Mouse (Mus musculus): ENCODE results near the gene Rassf2. TPM values are rescaled to one million over a fixed set of nuclear protein-coding genes. Genes with fewer than 3 reads are reported as not detected.
A peak's percentile ranks its signal among the peaks of the same experiment; 100 is the strongest.

Gene Rassf2
- polyA plus RNA-seq, 1 experiment from 2014 or later: 5.5 TPM

GRCm38 (mm10) chr2:131993563-131994088, 36.4 kb downstream of the Rassf2 start:
- no peak overlapping the region; the same call in 1 of the 2 replicates for H3K27ac ChIP-seq
- H3K9me3 ChIP-seq (replicated peaks): no peaks in the 10 kb centered on the region
- 25% methylated on average over 14 of the region's 14 CpGs for WGBS
- peaks cover 12% of the 10 kb centered on the region; the same call in 1 of the 2 replicates for H3K27me3 ChIP-seq (ENCODE audit: low read depth, poor library complexity, severe bottlenecking)
- H3K4me1 ChIP-seq: peaks cover 13% of the 10 kb centered on the region
- H3K4me3 ChIP-seq: no peak overlapping the region
- H3K36me3 ChIP-seq: no peaks in the 10 kb centered on the region
- DNase-seq (ENCODE audit: low spot score): no peak

DNA sequence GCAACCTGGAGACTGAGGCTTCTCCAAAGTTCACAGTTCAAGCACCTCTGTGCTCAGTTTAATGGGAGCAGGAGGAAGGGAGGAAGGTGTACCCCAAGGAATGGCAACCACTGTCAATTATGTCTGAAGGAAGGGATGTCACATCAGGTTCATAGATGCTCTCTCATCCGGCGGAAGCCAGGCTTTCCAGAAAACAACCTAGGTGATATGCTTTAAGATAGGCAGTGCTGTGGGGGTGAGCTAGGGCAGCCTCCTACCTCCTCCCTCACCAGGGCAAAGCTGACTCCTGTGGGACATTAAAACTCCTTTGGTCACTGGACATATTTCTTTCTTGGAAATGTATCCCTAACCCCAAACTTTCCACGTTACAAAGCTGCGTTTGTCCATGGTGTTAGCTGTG, 36.9 kb downstream of the Rassf2 start:
- no peaks in the 10 kb centered on the region for H3K36me3 ChIP-seq
- no peaks in the 10 kb centered on the region for H3K9me3 ChIP-seq (replicated peaks)
- H3K4me1 ChIP-seq: peaks cover 13% of the 10 kb centered on the region
- WGBS: 62% methylated on average over 4 of the region's 4 CpGs
- H3K27ac ChIP-seq: no peak overlapping the region
- H3K27me3 ChIP-seq (ENCODE audit: low read depth, poor library complexity, severe bottlenecking): peaks cover 12% of the 10 kb centered on the region; the same call in 1 of the 2 replicates
- H3K4me3 ChIP-seq: no peak overlapping the region
- no peak for DNase-seq (ENCODE audit: low spot score)

DNA sequence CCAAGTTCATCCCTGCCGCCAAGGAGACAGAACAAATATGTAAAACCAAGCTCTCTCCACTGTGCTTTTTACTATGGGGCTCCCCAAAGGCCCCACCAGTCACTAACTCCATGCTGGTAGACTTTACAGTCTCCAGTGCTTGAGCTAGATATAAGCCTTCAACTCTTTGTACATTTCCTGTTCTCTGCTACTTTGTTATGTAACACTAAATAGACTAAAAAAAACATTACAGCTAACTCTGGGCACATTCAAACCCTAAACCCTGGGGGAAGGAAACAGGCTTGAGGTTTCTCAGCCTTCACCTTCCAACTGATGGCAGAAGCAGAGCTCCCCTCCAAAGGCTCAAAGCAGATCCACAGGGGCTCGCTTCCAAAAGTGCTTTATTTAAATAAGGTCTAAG, 37.6 kb downstream of the Rassf2 start:
- Histone ChIP-seq H3K36me3 (no peaks in the 10 kb centered on the region), H3K27me3 (ENCODE audit: low read depth, poor library complexity, severe bottlenecking) (peaks cover 12% of the 10 kb centered on the region; the same call in 1 of the 2 replicates), H3K9me3 (replicated peaks) (no peaks in the 10 kb centered on the region), H3K27ac (no peak overlapping the region), H3K4me3 (no peak overlapping the region), H3K4me1 (peaks cover 13% of the 10 kb centered on the region)
- WGBS: 94% methylated on average over 2 of the region's 2 CpGs
- no peak for DNase-seq (ENCODE audit: low spot score)

GRCm38 (mm10) chr2:131988550-131988949, 41.5 kb downstream of the Rassf2 start:
- Histone ChIP-seq H3K27ac (no peak overlapping the region), H3K9me3 (replicated peaks) (no peaks in the 10 kb centered on the region), H3K36me3 (no peaks in the 10 kb centered on the region), H3K27me3 (ENCODE audit: low read depth, poor library complexity, severe bottlenecking) (no peaks in the 10 kb centered on the region), H3K4me1 (peaks cover 6% of the 10 kb centered on the region), H3K4me3 (no peak overlapping the region)
- WGBS: 63% methylated on average over 2 of the region's 2 CpGs
- DNase-seq (ENCODE audit: low spot score): no peak

DNA sequence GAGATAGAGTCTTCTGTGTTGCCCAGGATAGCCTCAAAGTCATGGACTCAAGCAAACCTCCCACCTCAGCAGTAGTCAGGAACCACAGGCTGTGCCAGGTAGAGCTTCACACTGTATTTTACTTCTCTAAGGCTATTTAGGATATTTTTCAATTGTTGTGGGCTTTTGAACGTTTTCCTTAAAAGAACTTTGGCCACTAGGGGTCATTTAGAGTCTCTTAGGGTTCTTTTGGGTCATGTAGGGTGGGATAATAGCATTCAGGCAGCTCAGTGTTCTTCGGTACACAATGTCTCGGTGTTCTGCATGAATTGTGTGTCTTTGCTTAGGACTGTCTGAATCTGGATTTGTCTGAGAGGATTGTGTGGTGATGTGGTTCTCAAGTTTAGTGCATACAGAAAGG, 42.1 kb downstream of the Rassf2 start:
- H3K4me1 ChIP-seq: no peaks in the 10 kb centered on the region; the same call in 1 of the 2 replicates
- WGBS: 57% methylated on average over 3 of the region's 3 CpGs

GRCm38 (mm10) chr2:131982546-131983196, 47.4 kb downstream of the Rassf2 start:
- Histone ChIP-seq H3K9me3 (replicated peaks) (no peaks in the 10 kb centered on the region), H3K36me3 (no peaks in the 10 kb centered on the region), H3K4me1 (no peaks in the 10 kb centered on the region), H3K4me3 (no peak overlapping the region), H3K27ac (no peak overlapping the region), H3K27me3 (ENCODE audit: low read depth, poor library complexity, severe bottlenecking) (no peaks in the 10 kb centered on the region)
- 24% methylated on average over 6 of the region's 6 CpGs for WGBS
- DNase-seq (ENCODE audit: low spot score): peak; percentile 76

More for the DNA sequence above, 42.1 kb downstream of the Rassf2 start:
- no peak for DNase-seq (ENCODE audit: low spot score)
- Histone ChIP-seq H3K27me3 (ENCODE audit: low read depth, poor library complexity, severe bottlenecking) (no peaks in the 10 kb centered on the region), H3K4me3 (no peak overlapping the region), H3K27ac (no peak overlapping the region), H3K36me3 (no peaks in the 10 kb centered on the region), H3K9me3 (replicated peaks) (no peaks in the 10 kb centered on the region)

DNA sequence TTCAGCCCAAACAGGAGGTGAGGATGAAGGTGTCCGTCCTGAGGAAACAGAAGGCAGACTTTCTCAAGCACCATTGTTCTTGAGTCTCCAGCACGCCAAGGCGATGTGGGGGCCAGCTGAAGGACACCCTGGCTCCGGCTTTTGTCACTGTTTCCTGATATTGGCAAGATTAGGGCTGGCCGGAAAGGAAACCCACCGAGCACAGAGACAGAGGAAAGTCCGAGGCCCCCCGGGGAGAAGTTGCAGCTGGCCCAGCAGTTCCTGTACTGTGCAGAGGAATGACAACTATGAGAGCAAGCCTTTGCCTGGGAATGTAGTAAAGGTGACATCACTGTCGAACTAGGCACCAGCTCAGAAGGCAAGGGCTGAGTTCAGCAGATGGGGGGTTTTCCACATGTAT, 49.2 kb downstream of the Rassf2 start:
- no peaks in the 10 kb centered on the region for H3K9me3 ChIP-seq (replicated peaks)
- H3K36me3 ChIP-seq: no peaks in the 10 kb centered on the region
- H3K4me3 ChIP-seq: no peak overlapping the region
- H3K27ac ChIP-seq: no peak overlapping the region
- no peaks in the 10 kb centered on the region for H3K4me1 ChIP-seq
- WGBS: 70% methylated on average over 9 of the region's 9 CpGs
- H3K27me3 ChIP-seq (ENCODE audit: low read depth, poor library complexity, severe bottlenecking): no peaks in the 10 kb centered on the region
- DNase-seq (ENCODE audit: low spot score): no peak

DNA sequence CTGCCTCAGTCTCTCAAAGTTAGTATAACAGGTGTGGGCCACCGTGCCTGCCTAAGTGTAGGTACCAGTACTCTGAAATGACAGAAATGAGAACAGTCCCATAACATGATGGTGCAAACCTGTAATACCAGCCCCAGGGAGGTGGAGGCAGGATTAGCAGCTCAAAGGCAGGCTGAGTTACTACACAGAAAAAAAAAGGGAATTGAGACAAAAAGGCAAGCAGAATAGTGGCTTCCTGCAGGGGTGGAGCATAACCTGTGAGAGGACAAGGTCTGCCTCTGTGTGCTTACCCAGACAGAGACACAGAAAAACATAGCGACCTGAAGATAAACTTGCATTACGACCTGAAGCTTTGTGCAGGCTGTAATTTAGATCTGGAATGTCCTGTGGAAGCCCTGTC, 53.4 kb downstream of the Rassf2 start:
- H3K27me3 ChIP-seq (ENCODE audit: low read depth, poor library complexity, severe bottlenecking): no peaks in the 10 kb centered on the region
- H3K27ac ChIP-seq: no peak overlapping the region
- H3K4me1 ChIP-seq: no peaks in the 10 kb centered on the region
- H3K9me3 ChIP-seq (replicated peaks): no peaks in the 10 kb centered on the region
- WGBS: 81% methylated on average over 3 of the region's 3 CpGs
- no peaks in the 10 kb centered on the region for H3K36me3 ChIP-seq
- DNase-seq (ENCODE audit: low spot score): no peak
- H3K4me3 ChIP-seq: no peak overlapping the region

DNA sequence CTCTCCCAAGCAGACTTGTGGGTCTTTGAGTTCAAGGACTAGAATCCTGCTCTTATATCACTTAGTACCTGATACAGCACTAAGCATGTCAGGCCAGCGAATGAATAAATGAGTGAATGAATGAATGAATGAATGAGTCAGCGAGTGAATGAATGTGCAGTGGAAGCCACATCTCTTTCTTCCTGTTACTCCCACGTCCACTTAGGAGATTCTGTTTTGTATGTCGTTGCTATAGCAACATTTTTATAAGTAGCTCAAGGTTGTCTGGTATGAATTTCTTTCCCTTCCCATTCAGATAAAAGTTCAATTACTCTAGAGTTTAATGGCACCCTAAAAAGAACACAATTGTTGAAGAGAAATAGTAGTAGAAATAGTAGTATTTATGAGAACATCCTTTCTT, 59.0 kb downstream of the Rassf2 start:
- Histone ChIP-seq H3K36me3 (no peaks in the 10 kb centered on the region), H3K4me1 (no peaks in the 10 kb centered on the region), H3K27ac (no peak overlapping the region), H3K27me3 (ENCODE audit: low read depth, poor library complexity, severe bottlenecking) (no peaks in the 10 kb centered on the region), H3K4me3 (no peak overlapping the region), H3K9me3 (replicated peaks) (no peaks in the 10 kb centered on the region)
- WGBS: 80% methylated on average over 4 of the region's 4 CpGs
- DNase-seq (ENCODE audit: low spot score): no peak

- H3K27ac ChIP-seq: no peak overlapping the region
- H3K4me1 ChIP-seq: no peaks in the 10 kb centered on the region
- no peak overlapping the region for H3K4me3 ChIP-seq
- WGBS: 90% methylated on average over 2 of the region's 2 CpGs
- H3K9me3 ChIP-seq (replicated peaks): no peaks in the 10 kb centered on the region
- no peaks in the 10 kb centered on the region for H3K36me3 ChIP-seq
- no peaks in the 10 kb centered on the region for H3K27me3 ChIP-seq (ENCODE audit: low read depth, poor library complexity, severe bottlenecking)
- no peak for DNase-seq (ENCODE audit: low spot score)
Measured at GRCm38 (mm10) chr2:131970597-131970996, 59.5 kb downstream of the Rassf2 start.

DNA sequence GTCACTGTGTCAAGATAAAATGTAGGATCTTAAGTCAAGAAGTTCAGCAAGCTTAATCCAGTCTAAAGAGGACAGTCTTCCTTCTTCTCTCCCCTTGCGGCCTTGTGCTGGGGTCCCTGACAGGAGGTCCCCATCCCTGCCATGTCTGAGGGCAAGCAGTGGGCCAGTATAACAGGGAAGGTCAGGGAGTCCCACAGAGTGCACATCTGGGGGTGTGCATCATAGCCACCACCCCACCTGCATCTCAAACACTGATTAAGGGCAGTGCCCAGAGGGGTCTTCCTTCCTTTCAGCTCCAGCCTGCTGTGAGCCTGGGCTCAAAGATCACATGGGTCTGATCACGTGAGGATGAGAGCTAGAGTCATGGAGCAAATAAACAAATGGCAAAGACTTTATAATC, 68.4 kb downstream of the Rassf2 start:
- H3K27ac ChIP-seq: no peak overlapping the region
- WGBS: 88% methylated on average over 2 of the region's 2 CpGs

GRCm38 (mm10) chr2:131957731-131958222, 72.3 kb downstream of the Rassf2 start:
- peak; percentile 48 for DNase-seq (ENCODE audit: low spot score)

More for the DNA sequence above, 68.4 kb downstream of the Rassf2 start:
- Histone ChIP-seq H3K27me3 (ENCODE audit: low read depth, poor library complexity, severe bottlenecking) (0 out of 2 replicates have a peak, but pooled peaks cover under 1% of the 10 kb centered on the region), H3K36me3 (no peaks in the 10 kb centered on the region), H3K4me1 (no peaks in the 10 kb centered on the region), H3K9me3 (replicated peaks) (no peaks in the 10 kb centered on the region), H3K4me3 (no peak overlapping the region)
- no peak for DNase-seq (ENCODE audit: low spot score)

DNA sequence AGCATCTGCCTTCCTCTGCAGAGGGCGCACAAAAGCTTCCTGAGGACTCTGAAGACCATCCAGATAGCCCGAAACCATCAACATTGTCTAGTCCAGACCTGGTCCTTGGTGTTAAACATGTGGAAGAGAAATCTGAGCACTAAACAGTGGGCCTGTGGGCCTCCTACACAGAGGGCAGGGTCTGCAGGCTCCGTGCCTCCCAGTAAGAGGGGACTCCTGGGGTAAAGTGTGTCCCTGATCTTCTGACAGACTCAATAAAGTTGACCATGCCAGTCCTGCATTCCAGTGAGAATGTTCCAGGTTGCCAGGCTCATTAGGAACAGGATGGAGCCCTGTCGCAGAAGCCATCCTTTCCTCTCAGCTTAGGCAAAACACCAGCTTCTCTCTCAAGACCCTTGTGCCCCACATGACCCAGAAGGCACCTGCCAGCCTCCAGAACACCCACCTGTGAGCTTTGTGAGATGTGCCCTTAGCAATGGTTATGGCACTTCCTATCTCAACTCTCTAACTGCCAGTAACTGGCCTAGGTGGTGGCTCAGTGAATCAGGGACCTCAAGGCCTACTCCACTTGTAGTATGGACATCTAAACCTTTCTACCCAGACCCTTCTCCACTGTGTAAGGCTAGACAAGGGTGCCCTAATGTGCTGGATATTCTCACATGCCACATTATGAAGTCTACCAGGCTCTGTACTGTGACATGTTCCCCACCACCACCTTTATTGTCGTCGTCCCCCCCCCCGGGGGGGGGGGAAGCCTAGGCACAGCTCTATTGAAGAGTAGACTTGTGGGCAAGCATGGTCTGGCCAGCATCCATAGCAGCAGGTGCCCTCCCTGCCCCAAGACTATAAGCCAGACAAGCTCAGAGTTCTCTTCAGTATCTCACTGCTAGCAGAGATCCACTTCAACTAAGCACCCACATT, 73.5 kb downstream of the Rassf2 start:
- peaks cover 13% of the 10 kb centered on the region for H3K4me1 ChIP-seq
- DNase-seq (ENCODE audit: low spot score): no peak

More at GRCm38 (mm10) chr2:131957731-131958222, 72.3 kb downstream of the Rassf2 start:
- Histone ChIP-seq H3K36me3 (no peaks in the 10 kb centered on the region), H3K27ac (no peak overlapping the region), H3K4me3 (no peak overlapping the region), H3K4me1 (peaks cover 10% of the 10 kb centered on the region), H3K9me3 (replicated peaks) (no peaks in the 10 kb centered on the region), H3K27me3 (ENCODE audit: low read depth, poor library complexity, severe bottlenecking) (peaks cover 34% of the 10 kb centered on the region)
- WGBS: 54% methylated on average over 9 of the region's 9 CpGs

More for the DNA sequence above, 73.5 kb downstream of the Rassf2 start:
- peaks cover 45% of the 10 kb centered on the region for H3K27me3 ChIP-seq (ENCODE audit: low read depth, poor library complexity, severe bottlenecking)
- H3K4me3 ChIP-seq: no peak overlapping the region
- H3K27ac ChIP-seq: no peak overlapping the region
- H3K36me3 ChIP-seq: no peaks in the 10 kb centered on the region
- WGBS: 79% methylated on average over 7 of the region's 7 CpGs
- no peaks in the 10 kb centered on the region for H3K9me3 ChIP-seq (replicated peaks)
